Mouse (Mus musculus): ENCODE data around the gene Micall2. TPM values are rescaled to one million over a fixed set of nuclear protein-coding genes. Genes with fewer than 3 reads are reported as not detected.

Micall2 gene
- polyA plus RNA-seq (2012; rRNA removed), result 2.6 and 2.7 TPM in 2 replicates

DNA sequence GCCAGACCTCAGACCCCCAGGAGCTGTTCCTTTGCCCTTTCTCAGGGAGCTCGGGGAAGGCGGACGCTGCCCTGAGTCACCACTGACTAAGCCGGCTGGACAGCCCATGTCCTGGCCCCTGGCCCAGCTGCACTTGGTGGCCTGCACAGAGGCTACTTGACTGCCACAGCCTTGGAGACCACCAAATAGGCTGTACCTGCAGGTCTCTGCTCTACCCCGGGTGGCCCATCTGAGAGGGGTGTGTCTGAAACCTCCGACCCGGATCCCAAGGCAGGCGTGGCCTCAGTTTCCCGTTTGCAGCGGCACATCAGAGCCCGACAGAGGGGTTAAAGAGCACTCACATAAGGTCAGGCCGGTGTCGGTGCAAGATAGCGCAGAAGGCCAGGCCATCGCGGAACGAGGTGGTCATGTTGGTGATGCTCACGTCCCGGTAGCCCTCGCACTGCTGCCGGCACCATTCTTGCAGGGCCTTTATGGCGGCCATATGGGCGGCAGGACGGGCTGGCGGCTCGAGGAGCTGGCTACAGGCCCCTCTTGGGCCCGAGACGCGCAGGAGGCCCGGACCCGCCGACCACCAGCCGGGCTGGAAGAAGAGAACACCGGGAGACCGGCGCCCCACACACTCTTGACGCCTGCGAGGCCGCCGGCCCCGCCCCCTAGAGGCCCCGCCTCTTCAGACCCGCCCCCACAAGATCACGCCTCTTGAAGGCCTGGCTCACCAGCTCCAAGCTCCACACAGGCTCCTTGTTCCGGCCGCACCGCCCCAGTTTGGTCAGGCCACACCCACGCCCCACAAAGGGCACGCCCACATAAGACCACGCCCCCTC, at the start of gene Micall2:
Gene Micall2, minus strand, starts transcription at position 660 of the 827 bp plus-strand sequence.
- TF ChIP-seq CTCF (IDR thresholded peaks at IDR 0.05; ENCODE audit: borderline replicate concordance, insufficient read depth, low read depth, low read length), result no peak
- Histone ChIP-seq H3K27ac (ENCODE audit: insufficient read depth, low read length) (no peak within 1 kb of the TSS), H3K4me3 (replicated peaks; ENCODE audit: insufficient read depth, low read depth, low read length) (peak within 1 kb of the TSS; percentile 52), H3K4me1 (ENCODE audit: control insufficient read depth, insufficient read depth, low read length) (peaks cover 7% of the 10 kb centered on the region), H3K27me3 (ENCODE audit: control insufficient read depth, insufficient read depth, low read length) (no peaks in the 10 kb centered on the region)
- 3% methylated on average over 50 of the region's 50 CpGs for WGBS
- DNase-seq, result peak; percentile 70 to 80

DNA sequence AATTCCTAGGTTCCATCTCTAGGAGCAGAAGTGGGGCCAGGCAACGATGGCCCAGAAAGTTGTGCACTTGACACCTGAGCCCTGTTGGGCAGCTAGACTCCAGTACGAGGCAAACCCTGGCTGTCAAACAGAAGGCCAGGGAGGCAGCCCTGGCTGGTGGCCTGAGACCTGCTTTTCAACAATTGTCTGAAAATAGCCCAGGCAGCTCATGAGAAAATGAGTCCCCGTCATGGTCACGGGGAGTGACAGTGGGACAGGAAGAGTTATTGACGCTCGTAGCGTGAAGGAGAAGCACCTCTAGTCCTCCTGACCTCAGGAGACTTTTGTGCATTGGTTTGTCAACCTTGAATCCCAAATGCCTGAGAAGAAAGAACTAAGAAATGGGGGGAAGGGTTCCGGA, 45.3 kb upstream of the Micall2 start:
- TF ChIP-seq CTCF (IDR thresholded peaks at IDR 0.05; ENCODE audit: borderline replicate concordance, insufficient read depth, low read depth, low read length) (no peak), POLR2A (IDR thresholded peaks at IDR 0.05; ENCODE audit: borderline replicate concordance, insufficient read depth, low read length) (no peak)
- WGBS, result 75% methylated on average over 8 of the region's 8 CpGs
- DNase-seq, result no peak
- Histone ChIP-seq H3K27me3 (ENCODE audit: control insufficient read depth, insufficient read depth, low read length) (no peaks in the 10 kb centered on the region), H3K4me1 (ENCODE audit: control insufficient read depth, insufficient read depth, low read length) (no peaks in the 10 kb centered on the region), H3K27ac (ENCODE audit: insufficient read depth, low read length) (no peak overlapping the region), H3K4me3 (replicated peaks; ENCODE audit: insufficient read depth, low read depth, low read length) (no peak overlapping the region)

DNA sequence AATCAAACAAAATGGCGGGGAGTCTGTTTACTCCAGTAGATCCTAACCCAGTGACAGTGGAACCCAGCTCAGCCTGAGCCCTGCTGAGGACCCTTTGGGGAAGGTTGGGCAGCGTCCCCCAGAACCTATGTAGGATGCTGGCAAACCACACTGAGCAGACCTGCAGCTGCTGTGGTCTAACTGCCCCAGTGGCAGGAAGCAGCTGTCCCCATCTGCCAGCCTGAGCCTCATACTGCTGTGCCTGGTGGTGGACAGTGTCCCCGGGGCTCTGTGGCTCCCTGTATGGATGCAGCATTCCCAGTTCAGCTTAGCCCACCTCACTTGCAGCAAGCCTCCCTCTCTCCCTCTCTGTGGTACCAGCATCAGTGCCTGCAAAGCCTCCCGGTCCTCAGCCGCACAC, 40.8 kb upstream of the Micall2 start:
- DNase-seq, result no peak
- WGBS, result 56% methylated on average over 5 of the region's 5 CpGs

DNA sequence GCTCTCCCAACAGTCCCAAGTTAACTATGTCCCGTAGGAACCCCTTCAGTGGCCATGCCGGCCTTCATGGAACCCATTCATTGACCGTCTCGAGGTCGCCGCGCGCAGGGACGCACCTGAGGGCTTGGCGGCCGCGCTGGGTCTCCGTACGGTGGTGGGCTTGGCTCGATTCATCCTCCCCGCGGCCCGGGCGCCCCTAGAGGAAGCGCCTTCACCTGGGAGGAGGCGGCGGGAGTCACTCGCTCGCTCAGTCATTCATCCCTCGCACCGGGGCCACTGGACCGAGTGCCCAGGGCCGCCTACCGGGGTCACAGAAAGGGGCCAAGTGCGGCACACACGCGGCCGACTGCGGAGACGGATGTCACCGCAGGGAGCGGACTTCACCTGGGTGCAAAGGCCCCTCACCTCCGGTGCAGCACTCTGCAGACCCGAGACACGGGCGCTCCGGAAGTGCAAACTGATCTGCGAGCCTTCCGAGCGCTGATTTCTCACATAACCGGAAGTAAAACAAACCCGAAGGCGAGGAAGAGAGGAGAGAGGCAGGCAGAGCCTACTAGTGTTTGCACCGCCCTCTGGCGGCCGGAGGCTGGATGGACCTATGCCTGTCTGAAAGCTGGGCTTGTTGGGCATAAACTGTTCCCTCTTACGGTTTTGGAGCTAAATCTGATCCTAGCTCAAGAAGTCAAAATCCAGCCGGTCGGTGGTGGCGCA, 39.2 kb upstream of the Micall2 start, which contains the start of gene Ints1:
Gene Ints1, minus strand, starts transcription at position 459 of the 711 bp plus-strand sequence.
- DNase-seq, result peak; percentile 95
- H3K4me3 ChIP-seq (replicated peaks; ENCODE audit: insufficient read depth, low read depth, low read length), result peak within 1 kb of the TSS; percentile 87
- H3K27ac ChIP-seq (ENCODE audit: insufficient read depth, low read length), result 0 out of 2 replicates have a peak within 1 kb of the TSS, but pooled peaks have one; percentile 51
- TF ChIP-seq POLR2A (IDR thresholded peaks at IDR 0.05; ENCODE audit: borderline replicate concordance, insufficient read depth, low read length), result peak; percentile 79
- TF ChIP-seq CTCF (IDR thresholded peaks at IDR 0.05; ENCODE audit: borderline replicate concordance, insufficient read depth, low read depth, low read length), result peak; percentile 89
- WGBS, result under 1% methylated on average over 55 of the region's 55 CpGs
- no peaks in the 10 kb centered on the region for H3K27me3 ChIP-seq (ENCODE audit: control insufficient read depth, insufficient read depth, low read length)
- 0 out of 2 replicates have a peak, but pooled peaks cover 4% of the 10 kb centered on the region for H3K4me1 ChIP-seq (ENCODE audit: control insufficient read depth, insufficient read depth, low read length)

More for the DNA sequence above, 40.8 kb upstream of the Micall2 start:
- no peak overlapping the region for H3K4me3 ChIP-seq (replicated peaks; ENCODE audit: insufficient read depth, low read depth, low read length)
- H3K4me1 ChIP-seq (ENCODE audit: control insufficient read depth, insufficient read depth, low read length), result 0 out of 2 replicates have a peak, but pooled peaks cover 4% of the 10 kb centered on the region
- TF ChIP-seq POLR2A (IDR thresholded peaks at IDR 0.05; ENCODE audit: borderline replicate concordance, insufficient read depth, low read length) (no peak), CTCF (IDR thresholded peaks at IDR 0.05; ENCODE audit: borderline replicate concordance, insufficient read depth, low read depth, low read length) (no peak)
- no peak overlapping the region for H3K27ac ChIP-seq (ENCODE audit: insufficient read depth, low read length)
- H3K27me3 ChIP-seq (ENCODE audit: control insufficient read depth, insufficient read depth, low read length), result no peaks in the 10 kb centered on the region

DNA sequence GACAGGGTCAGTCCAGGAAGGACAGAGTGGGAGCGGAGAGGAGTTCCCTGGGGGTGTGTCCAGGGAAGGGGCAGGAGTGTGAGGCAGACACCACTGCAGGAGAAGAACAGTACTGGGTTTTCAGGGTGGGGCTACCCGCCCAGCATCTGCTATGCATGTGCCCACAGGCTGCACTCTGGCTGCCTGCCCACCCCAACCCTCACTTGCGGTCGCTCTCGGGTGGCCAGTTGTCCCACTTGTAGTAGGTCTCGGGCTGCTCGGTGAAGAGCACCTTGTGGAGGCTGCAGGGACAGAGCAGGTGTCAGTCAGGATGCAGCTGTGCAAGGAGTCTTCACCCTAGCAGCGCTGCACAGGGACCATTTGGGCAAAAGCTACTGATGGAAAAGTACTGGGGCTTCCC, 32.1 kb upstream of the Micall2 start:
- 67% methylated on average over 8 of the region's 8 CpGs for WGBS
- no peak overlapping the region for H3K4me3 ChIP-seq (replicated peaks; ENCODE audit: insufficient read depth, low read depth, low read length)
- H3K27ac ChIP-seq (ENCODE audit: insufficient read depth, low read length), result no peak overlapping the region
- no peaks in the 10 kb centered on the region for H3K27me3 ChIP-seq (ENCODE audit: control insufficient read depth, insufficient read depth, low read length)
- TF ChIP-seq CTCF (IDR thresholded peaks at IDR 0.05; ENCODE audit: borderline replicate concordance, insufficient read depth, low read depth, low read length), result no peak
- no peak for TF ChIP-seq POLR2A (IDR thresholded peaks at IDR 0.05; ENCODE audit: borderline replicate concordance, insufficient read depth, low read length)
- no peaks in the 10 kb centered on the region for H3K4me1 ChIP-seq (ENCODE audit: control insufficient read depth, insufficient read depth, low read length)
- no peak for DNase-seq

DNA sequence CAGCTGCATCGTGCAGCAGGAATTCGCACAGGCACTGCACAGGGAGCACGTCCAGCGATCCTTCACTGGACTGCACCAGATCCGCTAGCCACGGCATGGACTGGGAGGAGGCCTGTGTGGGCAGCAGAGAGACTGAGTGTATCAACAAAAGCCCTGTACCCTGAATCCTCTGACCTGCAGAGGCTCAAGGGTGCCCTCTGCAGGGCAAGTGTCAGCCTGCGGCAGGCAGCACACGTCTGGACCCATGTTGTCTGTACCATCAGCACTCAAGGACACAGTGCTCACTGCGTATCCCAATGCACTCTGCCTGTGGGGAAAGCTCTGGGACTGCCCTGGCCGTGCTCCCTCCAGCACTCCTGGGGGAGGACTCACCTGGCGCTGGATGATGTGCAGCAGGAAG, 28.2 kb upstream of the Micall2 start:
- Histone ChIP-seq H3K4me1 (ENCODE audit: control insufficient read depth, insufficient read depth, low read length) (no peaks in the 10 kb centered on the region), H3K27ac (ENCODE audit: insufficient read depth, low read length) (no peak overlapping the region), H3K4me3 (replicated peaks; ENCODE audit: insufficient read depth, low read depth, low read length) (no peak overlapping the region), H3K27me3 (ENCODE audit: control insufficient read depth, insufficient read depth, low read length) (no peaks in the 10 kb centered on the region)
- peak in 1 of 2 experiments; percentile 15 for DNase-seq
- TF ChIP-seq POLR2A (IDR thresholded peaks at IDR 0.05; ENCODE audit: borderline replicate concordance, insufficient read depth, low read length) (no peak), CTCF (IDR thresholded peaks at IDR 0.05; ENCODE audit: borderline replicate concordance, insufficient read depth, low read depth, low read length) (peak; percentile 62)
- WGBS, result 61% methylated on average over 11 of the region's 11 CpGs

DNA sequence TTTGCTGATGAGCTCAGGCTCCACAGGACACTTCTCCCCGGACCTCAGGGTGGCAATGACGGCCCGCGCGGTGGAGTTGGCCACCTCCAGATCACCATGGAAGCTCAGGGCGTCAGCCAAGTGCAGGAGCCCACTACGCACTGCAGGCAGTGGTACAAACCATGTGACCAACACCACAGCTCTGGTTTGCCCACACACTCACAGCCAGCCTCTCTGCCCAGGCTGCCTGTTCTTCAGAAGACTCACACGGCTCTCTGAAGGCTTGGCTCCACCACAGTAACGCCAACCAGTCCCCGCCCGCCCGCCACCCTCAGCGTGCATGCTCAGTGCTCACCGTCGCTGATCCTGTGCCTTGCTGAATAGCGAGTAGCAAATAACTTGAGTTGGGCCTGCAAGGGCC, 22.0 kb upstream of the Micall2 start:
- whole genome bisulfite sequencing, result 66% methylated on average over 16 of the region's 16 CpGs
- Histone ChIP-seq H3K27ac (ENCODE audit: insufficient read depth, low read length) (no peak overlapping the region), H3K27me3 (ENCODE audit: control insufficient read depth, insufficient read depth, low read length) (no peaks in the 10 kb centered on the region), H3K4me3 (replicated peaks; ENCODE audit: insufficient read depth, low read depth, low read length) (no peak overlapping the region), H3K4me1 (ENCODE audit: control insufficient read depth, insufficient read depth, low read length) (no peaks in the 10 kb centered on the region; the same call in 1 of the 2 replicates)
- no peak for TF ChIP-seq CTCF (IDR thresholded peaks at IDR 0.05; ENCODE audit: borderline replicate concordance, insufficient read depth, low read depth, low read length)
- TF ChIP-seq POLR2A (IDR thresholded peaks at IDR 0.05; ENCODE audit: borderline replicate concordance, insufficient read depth, low read length), result no peak
- DNase-seq, result peak in 1 of 2 experiments; percentile 8
